Mouse (Mus musculus): ENCODE results near the gene Pom121l2. TPM values are rescaled to one million over a fixed set of nuclear protein-coding genes. Genes with fewer than 3 reads are reported as not detected.

Gene Pom121l2
- polyA plus RNA-seq, 1 experiment from 2014 or later, result 0.29 TPM

GRCm38 (mm10) chr13:22036149-22036956, 55.4 kb downstream of the Pom121l2 start:
- H3K9me3 ChIP-seq (replicated peaks), result no peaks in the 10 kb centered on the region
- peak overlapping the region; percentile 80 for H3K27ac ChIP-seq (replicated peaks)
- peak overlapping the region; percentile 58 for H3K4me2 ChIP-seq (replicated peaks)
- H3K4me1 ChIP-seq, result peaks cover 24% of the 10 kb centered on the region
- 2% methylated on average over 20 of the region's 23 CpGs for WGBS
- H3K36me3 ChIP-seq, result no peaks in the 10 kb centered on the region
- peak overlapping the region; percentile 48 for H3K4me3 ChIP-seq (replicated peaks)
- peak overlapping the region; percentile 24; the same call in 1 of the 2 replicates for H3K9ac ChIP-seq
- H3K27me3 ChIP-seq, result no peaks in the 10 kb centered on the region
- ATAC-seq (ENCODE audit: insufficient number of reproducible peaks, low FRiP score, low TSS enrichment, low read depth), result no peak

GRCm38 (mm10) chr13:22036986-22037385, 56.0 kb downstream of the Pom121l2 start:
- H3K27me3 ChIP-seq, result no peaks in the 10 kb centered on the region
- H3K9ac ChIP-seq, result peak overlapping the region; percentile 24; the same call in 1 of the 2 replicates
- H3K4me2 ChIP-seq (replicated peaks), result peak overlapping the region; percentile 58; the same call in 1 of the 2 replicates
- H3K27ac ChIP-seq (replicated peaks), result peak overlapping the region; percentile 80
- peak overlapping the region; percentile 48 for H3K4me3 ChIP-seq (replicated peaks)
- no peak for ATAC-seq (ENCODE audit: insufficient number of reproducible peaks, low FRiP score, low TSS enrichment, low read depth)
- peaks cover 25% of the 10 kb centered on the region for H3K4me1 ChIP-seq
- H3K36me3 ChIP-seq, result no peaks in the 10 kb centered on the region
- 44% methylated on average over 3 of the region's 3 CpGs for WGBS
- H3K9me3 ChIP-seq (replicated peaks), result no peaks in the 10 kb centered on the region

DNA sequence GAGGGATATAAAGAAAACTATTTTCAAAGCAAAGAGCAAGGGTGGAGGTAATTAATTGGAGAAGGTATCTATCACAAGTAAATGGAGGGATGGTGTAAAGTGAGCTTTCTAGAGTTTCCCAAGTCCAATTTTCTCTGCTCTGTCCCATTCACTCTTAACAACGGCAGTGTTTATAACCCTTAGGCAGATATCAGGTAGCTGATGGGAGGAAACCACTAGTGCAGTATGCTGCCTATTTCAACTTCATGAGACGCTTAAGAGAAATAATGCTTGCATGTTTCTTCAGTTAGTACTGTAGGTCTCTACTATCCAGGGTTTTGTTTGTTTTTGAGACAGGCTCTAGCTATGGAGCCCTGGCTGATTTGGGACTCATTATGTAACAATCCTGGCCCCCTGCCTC, 56.4 kb downstream of the Pom121l2 start:
- ATAC-seq (ENCODE audit: insufficient number of reproducible peaks, low FRiP score, low TSS enrichment, low read depth), result no peak
- WGBS, result 47% methylated on average over 2 of the region's 2 CpGs

More for the DNA sequence above, 56.4 kb downstream of the Pom121l2 start:
- Histone ChIP-seq H3K27ac (replicated peaks) (no peak overlapping the region; the same call in 1 of the 2 replicates), H3K4me1 (peaks cover 29% of the 10 kb centered on the region), H3K4me3 (replicated peaks) (no peak overlapping the region), H3K4me2 (replicated peaks) (no peak overlapping the region), H3K27me3 (no peaks in the 10 kb centered on the region), H3K9ac (no peak overlapping the region), H3K36me3 (no peaks in the 10 kb centered on the region), H3K9me3 (replicated peaks) (no peaks in the 10 kb centered on the region)

Small RNAs within 50 kb of the gene (microRNA-seq; reads per million reads assigned to microRNA genes)
- gene Gm44390 (ENCODE audit: borderline number of aligned reads), result not detected

Other genes starting within 250 kb of the Pom121l2 start
- gene Hist1h4j, start 246.1 kb upstream of the Pom121l2 start, polyA plus RNA-seq (2015; fragmentation: Nextera tagmentation; extraction: Ambion mirVana), result 1.7 and 1.9 TPM in 2 replicates
- 1.5 and 2.9 TPM in 2 replicates for gene Hist1h4k, start 230.7 kb upstream of the Pom121l2 start, polyA plus RNA-seq (2015; fragmentation: Nextera tagmentation; extraction: Ambion mirVana)
- gene Hist1h2ak, start 227.4 kb upstream of the Pom121l2 start, polyA plus RNA-seq (2015; fragmentation: Nextera tagmentation; extraction: Ambion mirVana), result 16.1 and 25.2 TPM in 2 replicates
- 3.4 and 3.6 TPM in 2 replicates for gene Hist1h2bn, start 227.1 kb upstream of the Pom121l2 start, polyA plus RNA-seq (2015; fragmentation: Nextera tagmentation; extraction: Ambion mirVana)
- 16.8 and 19.6 TPM in 2 replicates for gene Hist1h1b, start 200.6 kb upstream of the Pom121l2 start, polyA plus RNA-seq (2015; fragmentation: Nextera tagmentation; extraction: Ambion mirVana)
- 86.2 and 99.0 TPM in 2 replicates for gene Hist1h3i, start 197.8 kb upstream of the Pom121l2 start, polyA plus RNA-seq (2015; fragmentation: Nextera tagmentation; extraction: Ambion mirVana)
- gene Hist1h2an, start 194.0 kb upstream of the Pom121l2 start, polyA plus RNA-seq (2015; fragmentation: Nextera tagmentation; extraction: Ambion mirVana), result 2.5 and 10.7 TPM in 2 replicates
- 1.0 and 2.8 TPM in 2 replicates for gene Hist1h2bp, start 193.7 kb upstream of the Pom121l2 start, polyA plus RNA-seq (2015; fragmentation: Nextera tagmentation; extraction: Ambion mirVana)
- 12.0 and 14.0 TPM in 2 replicates for gene Hist1h2bq, start 171.0 kb upstream of the Pom121l2 start, polyA plus RNA-seq (2015; fragmentation: Nextera tagmentation; extraction: Ambion mirVana)
- not detected in 2 replicates for gene Hist1h2ao, start 170.7 kb upstream of the Pom121l2 start, polyA plus RNA-seq (2015; fragmentation: Nextera tagmentation; extraction: Ambion mirVana)
- gene Hist1h4m, start 169.4 kb upstream of the Pom121l2 start, polyA plus RNA-seq (2015; fragmentation: Nextera tagmentation; extraction: Ambion mirVana), result not detected in 2 replicates
- 10.7 and 11.9 TPM in 2 replicates for gene Hist1h4n, start 149.0 kb upstream of the Pom121l2 start, polyA plus RNA-seq (2015; fragmentation: Nextera tagmentation; extraction: Ambion mirVana)
- 2,761 and 2,921 TPM in 2 replicates for gene Hist1h2ap, start 147.7 kb upstream of the Pom121l2 start, polyA plus RNA-seq (2015; fragmentation: Nextera tagmentation; extraction: Ambion mirVana)
- gene Hist1h2br, start 147.5 kb upstream of the Pom121l2 start, polyA plus RNA-seq (2015; fragmentation: Nextera tagmentation; extraction: Ambion mirVana), result 14.2 and 14.7 TPM in 2 replicates
- 7.7 and 9.0 TPM in 2 replicates for gene Zfp184, start 36.1 kb upstream of the Pom121l2 start, polyA plus RNA-seq (2015; fragmentation: Nextera tagmentation; extraction: Ambion mirVana)
- gene Prss16, start 28.5 kb downstream of the Pom121l2 start, polyA plus RNA-seq (2015; fragmentation: Nextera tagmentation; extraction: Ambion mirVana), result 1.2 and 1.8 TPM in 2 replicates
- gene Hist1h2ah, start 54.4 kb downstream of the Pom121l2 start, polyA plus RNA-seq (2015; fragmentation: Nextera tagmentation; extraction: Ambion mirVana), result 2.8 and 17.2 TPM in 2 replicates
- gene Hist1h2bk, start 54.7 kb downstream of the Pom121l2 start, polyA plus RNA-seq (2015; fragmentation: Nextera tagmentation; extraction: Ambion mirVana), result 3.1 and 4.0 TPM in 2 replicates
- 17.5 and 20.6 TPM in 2 replicates for gene Hist1h4i, start 60.2 kb downstream of the Pom121l2 start, polyA plus RNA-seq (2015; fragmentation: Nextera tagmentation; extraction: Ambion mirVana)
- gene Hist1h2ag, start 61.8 kb downstream of the Pom121l2 start, polyA plus RNA-seq (2015; fragmentation: Nextera tagmentation; extraction: Ambion mirVana), result 33.6 and 33.8 TPM in 2 replicates
- gene Hist1h2bj, start 62.0 kb downstream of the Pom121l2 start, polyA plus RNA-seq (2015; fragmentation: Nextera tagmentation; extraction: Ambion mirVana), result 5.7 and 6.9 TPM in 2 replicates
- gene Vmn1r188, start 103.2 kb downstream of the Pom121l2 start, polyA plus RNA-seq (2015; fragmentation: Nextera tagmentation; extraction: Ambion mirVana), result not detected in 2 replicates
- gene Vmn1r189, start 124.6 kb downstream of the Pom121l2 start, polyA plus RNA-seq (2015; fragmentation: Nextera tagmentation; extraction: Ambion mirVana), result not detected in 2 replicates
- gene Vmn1r191, start 202.8 kb downstream of the Pom121l2 start, polyA plus RNA-seq (2015; fragmentation: Nextera tagmentation; extraction: Ambion mirVana), result not detected in 2 replicates
- not detected in 2 replicates for gene Vmn1r192, start 209.9 kb downstream of the Pom121l2 start, polyA plus RNA-seq (2015; fragmentation: Nextera tagmentation; extraction: Ambion mirVana)
- gene Vmn1r193, start 242.0 kb downstream of the Pom121l2 start, polyA plus RNA-seq (2015; fragmentation: Nextera tagmentation; extraction: Ambion mirVana), result not detected in 2 replicates

Measured in embryonic facial prominence, embryonic 15.5 days (tissue).